Mouse (Mus musculus) hindbrain, embryonic 10.5 days (tissue): ENCODE measurements around the gene Med13l. TPM values are rescaled to one million over a fixed set of nuclear protein-coding genes. Genes with fewer than 3 reads are reported as not detected.
A peak's percentile ranks its signal among the peaks of the same experiment; 100 is the strongest.

Source experiments
- DNase-seq: peaks from one replicate; pipeline ENCODE4 v3.0.0-alpha.2; 2017; ENCODE audit warnings: low spot score
- H3K27ac ChIP-seq: fragments of 300-500 bp; sonication (generic); 2 replicates; pipeline ENCODE4 v1.5.1; 2016; ENCODE audit warnings: mild to moderate bottlenecking, moderate library complexity
- H3K27me3 ChIP-seq: fragments of 300-500 bp; sonication (generic); 2 replicates; pipeline ENCODE4 v1.6.1; 2016; ENCODE audit warnings: mild to moderate bottlenecking; ENCODE audit not compliant: poor library complexity, insufficient read depth, severe bottlenecking
- H3K36me3 ChIP-seq: fragments of 300-500 bp; sonication (generic); 2 replicates; pipeline ENCODE4 v1.6.1; 2016; ENCODE audit warnings: mild to moderate bottlenecking, moderate library complexity
- H3K4me1 ChIP-seq: fragments of 300-500 bp; sonication (generic); replicated peaks from 2 replicates; pipeline ENCODE4 v1.6.1; 2016; ENCODE audit warnings: mild to moderate bottlenecking
- H3K4me3 ChIP-seq: fragments of 300-500 bp; sonication (generic); 2 replicates; pipeline ENCODE4 v1.5.1; 2016; ENCODE audit warnings: mild to moderate bottlenecking, moderate library complexity
- H3K9me3 ChIP-seq: fragments of 300-500 bp; sonication (generic); 2 replicates; pipeline ENCODE4 v1.6.1; 2016; ENCODE audit warnings: mild to moderate bottlenecking, moderate library complexity
- WGBS: fragments of 180-500 bp; shearing (Covaris S2); methylation state at CpG from one replicate; pipeline ENCODE4 v1.1.7; 2016; 5-methylcytosine and 5-hydroxymethylcytosine counted together
- polyA plus RNA-seq: library from polyadenylated mRNA; unstranded; fragments of >200 nt; fragmentation: Nextera tagmentation; extraction: Ambion mirVana; gene quantifications from 2 replicates; pipeline ENCODE4 v1.2.1, GENCODE M21; 2016

Med13l gene
- polyA plus RNA-seq, 1 experiment from 2014 or later: 11.0 TPM

GRCm38 (mm10) chr5:118682007-118682406 lies 121.5 kb downstream of the Med13l start:
- Histone ChIP-seq H3K27me3 (no peaks in the 10 kb centered on the region), H3K9me3 (no peaks in the 10 kb centered on the region), H3K4me3 (no peak overlapping the region), H3K36me3 (peaks cover 24% of the 10 kb centered on the region), H3K27ac (no peak overlapping the region), H3K4me1 (peaks cover 39% of the 10 kb centered on the region)
- 87% methylated on average over 6 of the region's 6 CpGs for WGBS
- no peak for DNase-seq

DNA sequence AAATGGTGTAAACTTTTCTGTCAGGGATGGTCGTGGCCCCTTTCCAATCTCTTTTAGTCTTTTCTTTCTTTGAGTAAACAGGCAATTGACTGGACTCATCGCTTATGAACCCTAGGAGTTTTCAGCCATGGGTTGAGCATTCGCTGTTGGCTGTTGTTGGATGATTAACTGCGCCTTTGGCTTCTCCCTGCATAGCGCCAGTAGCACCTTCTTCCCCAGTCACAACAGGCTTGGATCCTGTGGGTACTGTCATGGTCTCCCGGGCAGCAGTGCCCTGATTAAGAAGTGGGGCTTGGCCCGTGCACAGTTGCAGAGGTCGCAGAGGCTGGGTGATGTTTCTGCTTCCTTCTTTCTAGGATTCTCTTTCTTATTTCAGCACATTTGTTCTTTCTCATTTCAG lies 124.7 kb downstream of the Med13l start:
- peaks cover 30% of the 10 kb centered on the region for H3K4me1 ChIP-seq
- peaks cover 24% of the 10 kb centered on the region for H3K36me3 ChIP-seq
- DNase-seq: no peak
- WGBS: 89% methylated on average over 8 of the region's 8 CpGs
- H3K27ac ChIP-seq: no peak overlapping the region
- H3K4me3 ChIP-seq: no peak overlapping the region
- H3K9me3 ChIP-seq: no peaks in the 10 kb centered on the region
- no peaks in the 10 kb centered on the region for H3K27me3 ChIP-seq

GRCm38 (mm10) chr5:118686021-118686420 lies 125.5 kb downstream of the Med13l start:
- Histone ChIP-seq H3K36me3 (peaks cover 19% of the 10 kb centered on the region), H3K9me3 (no peaks in the 10 kb centered on the region), H3K27ac (no peak overlapping the region), H3K4me1 (peaks cover 29% of the 10 kb centered on the region), H3K4me3 (no peak overlapping the region), H3K27me3 (no peaks in the 10 kb centered on the region)
- WGBS: 96% methylated on average over 4 of the region's 4 CpGs
- no peak for DNase-seq

GRCm38 (mm10) chr5:118688886-118689835 lies 128.7 kb downstream of the Med13l start:
- WGBS: 87% methylated on average over 15 of the region's 15 CpGs
- no peak for DNase-seq
- Histone ChIP-seq H3K4me1 (peaks cover 39% of the 10 kb centered on the region), H3K36me3 (peaks cover 5% of the 10 kb centered on the region; the same call in 1 of the 2 replicates), H3K4me3 (no peak overlapping the region), H3K27ac (no peak overlapping the region), H3K27me3 (no peaks in the 10 kb centered on the region), H3K9me3 (no peaks in the 10 kb centered on the region)

DNA sequence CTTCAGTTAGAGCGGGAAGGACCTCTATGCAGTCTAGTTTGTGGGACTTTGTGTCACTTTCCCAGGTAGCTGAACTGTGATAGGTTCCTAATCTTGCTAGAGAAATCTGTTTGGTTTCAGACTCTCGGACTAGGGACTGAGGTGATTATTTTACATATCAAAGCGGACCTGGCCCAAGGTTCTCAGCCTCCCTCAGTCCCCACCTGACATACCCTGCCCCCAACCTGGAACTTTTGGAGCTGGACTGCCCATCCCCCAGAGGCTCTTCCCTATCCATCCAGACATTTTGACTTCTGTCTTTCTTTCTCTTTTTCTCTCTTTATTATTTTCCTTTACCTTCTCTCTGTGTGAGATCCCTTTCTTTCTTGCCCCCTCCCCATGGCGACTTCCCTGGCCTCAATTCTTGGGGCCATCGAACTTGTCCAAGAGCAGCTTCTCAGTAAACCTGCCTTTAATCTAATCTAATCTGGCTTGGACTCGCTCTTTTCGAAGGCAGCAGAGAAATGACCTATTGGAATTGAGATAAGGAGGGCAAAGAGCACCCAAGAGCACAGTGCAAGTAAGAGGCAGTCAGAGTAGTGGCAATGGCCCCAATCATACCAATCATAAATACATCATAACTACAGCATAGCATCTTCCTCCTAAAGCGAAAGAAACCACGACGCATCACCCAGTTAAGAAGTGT lies 130.7 kb downstream of the Med13l start:
- WGBS: 84% methylated on average over 10 of the region's 10 CpGs

DNA sequence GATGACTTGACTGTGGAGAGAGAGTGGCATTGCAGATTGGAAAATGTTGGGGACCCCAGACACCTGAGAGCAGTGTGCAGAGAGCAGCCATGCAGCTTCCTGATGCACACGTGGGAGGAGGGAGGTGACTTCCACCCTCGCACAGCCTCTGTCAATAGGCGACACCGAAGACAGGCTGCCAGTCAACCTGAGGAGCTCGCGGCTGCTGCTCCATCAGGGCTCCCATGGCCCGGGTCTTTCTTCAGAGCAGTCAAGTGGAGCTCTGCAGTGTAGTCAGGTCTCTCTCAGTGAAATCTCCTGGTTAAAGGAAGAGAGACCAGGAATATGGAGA lies 131.2 kb downstream of the Med13l start:
- Histone ChIP-seq H3K27ac (0 out of 2 replicates have a peak overlapping the region, but pooled peaks have one; percentile 16), H3K4me1 (peaks cover 42% of the 10 kb centered on the region), H3K4me3 (no peak overlapping the region), H3K9me3 (no peaks in the 10 kb centered on the region), H3K36me3 (peaks cover 5% of the 10 kb centered on the region; the same call in 1 of the 2 replicates), H3K27me3 (no peaks in the 10 kb centered on the region)
- 62% methylated on average over 7 of the region's 7 CpGs for WGBS
- DNase-seq: no peak

More for the DNA sequence above, 130.7 kb downstream of the Med13l start:
- Histone ChIP-seq H3K4me1 (peaks cover 43% of the 10 kb centered on the region), H3K27me3 (no peaks in the 10 kb centered on the region), H3K36me3 (peaks cover 5% of the 10 kb centered on the region; the same call in 1 of the 2 replicates), H3K4me3 (no peak overlapping the region), H3K27ac (no peak overlapping the region), H3K9me3 (no peaks in the 10 kb centered on the region)
- no peak for DNase-seq

- no peaks in the 10 kb centered on the region for H3K27me3 ChIP-seq
- peaks cover 31% of the 10 kb centered on the region for H3K4me1 ChIP-seq
- H3K36me3 ChIP-seq: peaks cover 5% of the 10 kb centered on the region; the same call in 1 of the 2 replicates
- 93% methylated on average over 9 of the region's 9 CpGs for WGBS
- no peak overlapping the region for H3K27ac ChIP-seq
- no peak for DNase-seq
- H3K9me3 ChIP-seq: no peaks in the 10 kb centered on the region
- no peak overlapping the region for H3K4me3 ChIP-seq
Measured at GRCm38 (mm10) chr5:118693996-118694395, 133.5 kb downstream of the Med13l start.

- WGBS: 93% methylated on average over 7 of the region's 7 CpGs
- Histone ChIP-seq H3K4me1 (peaks cover 43% of the 10 kb centered on the region), H3K4me3 (no peak overlapping the region), H3K9me3 (no peaks in the 10 kb centered on the region), H3K36me3 (peaks cover 5% of the 10 kb centered on the region; the same call in 1 of the 2 replicates), H3K27me3 (no peaks in the 10 kb centered on the region), H3K27ac (no peak overlapping the region)
- DNase-seq: no peak
Measured at GRCm38 (mm10) chr5:118697073-118697472, 136.6 kb downstream of the Med13l start.

DNA sequence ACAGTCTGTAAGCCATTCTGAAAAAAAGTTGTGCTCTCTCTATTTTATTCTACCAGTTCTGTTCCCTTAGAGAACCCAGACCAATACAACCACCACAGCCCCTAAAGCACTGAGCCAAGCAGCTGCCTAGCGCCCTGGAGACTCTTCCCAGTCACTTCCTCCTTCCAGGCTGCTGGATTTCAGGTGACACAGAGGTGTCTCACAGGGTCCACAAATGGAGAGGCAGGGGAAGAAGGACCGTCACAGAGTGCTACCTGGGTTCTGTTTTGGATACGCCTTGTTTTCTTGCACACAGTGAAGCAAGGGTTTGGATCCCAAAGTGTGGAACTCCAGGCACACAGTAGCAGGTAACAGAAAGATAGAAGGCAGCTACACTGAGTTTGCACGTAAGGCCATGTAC lies 140.5 kb downstream of the Med13l start:
- peaks cover 68% of the 10 kb centered on the region for H3K4me1 ChIP-seq
- no peak overlapping the region for H3K4me3 ChIP-seq
- 85% methylated on average over 4 of the region's 4 CpGs for WGBS

GRCm38 (mm10) chr5:118702674-118703073 lies 142.2 kb downstream of the Med13l start:
- WGBS: 23% methylated on average over 9 of the region's 9 CpGs

More for the DNA sequence above, 140.5 kb downstream of the Med13l start:
- no peak for DNase-seq
- H3K36me3 ChIP-seq: no peaks in the 10 kb centered on the region
- H3K9me3 ChIP-seq: no peaks in the 10 kb centered on the region
- H3K27me3 ChIP-seq: no peaks in the 10 kb centered on the region
- no peak overlapping the region for H3K27ac ChIP-seq

DNA sequence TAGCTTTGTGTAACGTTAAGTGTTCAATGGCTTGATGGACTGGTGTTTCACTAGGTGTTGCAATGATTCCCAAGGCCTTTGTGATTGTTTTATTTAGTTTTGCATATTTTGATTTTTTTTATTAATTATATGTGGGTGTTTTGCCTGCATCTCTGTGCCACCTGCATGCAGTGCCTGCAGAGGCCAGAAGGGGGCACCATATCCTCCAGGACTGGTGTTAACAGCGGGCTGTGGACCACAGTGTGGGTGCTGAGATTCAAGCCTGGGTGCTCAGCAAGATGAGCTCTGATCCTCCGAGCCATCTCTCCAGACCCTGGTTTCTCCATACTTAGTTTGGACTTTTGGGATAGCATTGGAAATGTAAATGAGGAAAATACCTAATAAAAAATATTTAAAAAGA lies 143.7 kb downstream of the Med13l start:
- no peaks in the 10 kb centered on the region for H3K36me3 ChIP-seq
- DNase-seq: no peak
- H3K27ac ChIP-seq: no peak overlapping the region
- H3K9me3 ChIP-seq: no peaks in the 10 kb centered on the region
- peaks cover 80% of the 10 kb centered on the region for H3K4me1 ChIP-seq
- H3K27me3 ChIP-seq: no peaks in the 10 kb centered on the region
- 88% methylated on average over 3 of the region's 3 CpGs for WGBS
- no peak overlapping the region for H3K4me3 ChIP-seq

More at GRCm38 (mm10) chr5:118702674-118703073, 142.2 kb downstream of the Med13l start:
- Histone ChIP-seq H3K27ac (no peak overlapping the region), H3K36me3 (no peaks in the 10 kb centered on the region), H3K27me3 (no peaks in the 10 kb centered on the region), H3K9me3 (no peaks in the 10 kb centered on the region), H3K4me3 (no peak overlapping the region), H3K4me1 (peaks cover 75% of the 10 kb centered on the region)
- DNase-seq: no peak

GRCm38 (mm10) chr5:118704960-118705359 lies 144.5 kb downstream of the Med13l start:
- H3K4me3 ChIP-seq: no peak overlapping the region
- DNase-seq: no peak
- no peaks in the 10 kb centered on the region for H3K36me3 ChIP-seq
- H3K27me3 ChIP-seq: no peaks in the 10 kb centered on the region
- no peaks in the 10 kb centered on the region for H3K9me3 ChIP-seq
- 91% methylated on average over 9 of the region's 9 CpGs for WGBS
- peaks cover 81% of the 10 kb centered on the region for H3K4me1 ChIP-seq
- no peak overlapping the region for H3K27ac ChIP-seq

GRCm38 (mm10) chr5:118706009-118706408 lies 145.5 kb downstream of the Med13l start:
- Histone ChIP-seq H3K27ac (no peak overlapping the region), H3K4me1 (peaks cover 82% of the 10 kb centered on the region), H3K27me3 (no peaks in the 10 kb centered on the region), H3K4me3 (no peak overlapping the region), H3K9me3 (no peaks in the 10 kb centered on the region), H3K36me3 (no peaks in the 10 kb centered on the region)
- WGBS: 80% methylated on average over 6 of the region's 6 CpGs
- no peak for DNase-seq
